Mouse (Mus musculus): ENCODE measurements around the gene Rnaseh2a. TPM values are rescaled to one million over a fixed set of nuclear protein-coding genes. Genes with fewer than 3 reads are reported as not detected.

Gene Rnaseh2a
- 2.5 TPM for polyA plus RNA-seq (2014; fragmentation: Illumina TruSeq; extraction: RNeasy Lipid Tissue Mini Kit (QIAGEN cat#74804); ENCODE audit: low read depth, low replicate concordance)

DNA sequence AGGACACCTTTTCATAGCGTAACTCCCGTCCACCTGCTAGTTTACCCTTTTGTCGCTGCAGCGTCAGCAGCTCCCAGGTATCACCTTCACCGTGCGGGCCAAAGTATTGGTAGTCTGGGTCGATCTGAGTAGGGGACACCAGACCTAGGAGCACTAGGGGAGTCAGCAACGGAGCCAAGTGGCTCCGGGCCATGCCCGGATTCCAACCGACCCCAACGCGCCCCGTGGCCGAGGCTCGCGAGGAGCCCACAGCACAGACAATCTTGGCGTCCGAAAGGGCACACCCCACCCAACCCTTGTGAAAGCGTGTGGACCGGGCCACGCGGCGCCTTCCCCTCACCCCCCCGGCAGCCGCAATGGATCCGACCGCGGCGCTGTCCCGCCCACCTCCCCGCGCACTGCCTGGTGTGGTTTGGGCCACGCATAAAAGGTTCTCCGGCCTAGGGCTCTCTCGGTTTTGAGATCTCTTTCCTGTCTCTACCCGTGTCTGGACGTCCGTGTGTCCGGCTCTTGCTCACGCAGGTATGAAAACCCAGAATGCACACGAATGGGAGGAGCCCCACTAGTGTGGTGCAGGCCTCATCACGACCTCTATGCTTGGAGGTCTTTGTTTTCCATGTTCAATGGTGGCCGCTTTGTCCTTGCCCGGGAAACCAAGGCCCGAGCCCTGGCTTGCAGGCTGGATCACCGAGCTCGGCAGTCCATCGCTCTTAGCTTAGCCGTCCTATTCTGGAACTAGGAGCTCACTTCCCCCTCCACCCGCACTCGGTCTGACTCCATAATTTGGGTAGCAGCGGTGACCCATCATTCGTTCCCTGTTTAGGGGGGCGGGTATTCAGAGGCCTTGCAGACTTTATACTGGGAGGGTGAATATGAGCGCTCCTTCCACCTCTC lies at the start of gene Rnaseh2a, which contains the start of the genes Gm49661 and Prdx2:
Gene Rnaseh2a, minus strand, starts transcription at position 527 of the 894 bp plus-strand sequence.
Gene Gm49661, minus strand, starts transcription at position 193 of the 894 bp plus-strand sequence.
Gene Prdx2, plus strand, starts transcription at position 347 of the 894 bp plus-strand sequence.

DNA sequence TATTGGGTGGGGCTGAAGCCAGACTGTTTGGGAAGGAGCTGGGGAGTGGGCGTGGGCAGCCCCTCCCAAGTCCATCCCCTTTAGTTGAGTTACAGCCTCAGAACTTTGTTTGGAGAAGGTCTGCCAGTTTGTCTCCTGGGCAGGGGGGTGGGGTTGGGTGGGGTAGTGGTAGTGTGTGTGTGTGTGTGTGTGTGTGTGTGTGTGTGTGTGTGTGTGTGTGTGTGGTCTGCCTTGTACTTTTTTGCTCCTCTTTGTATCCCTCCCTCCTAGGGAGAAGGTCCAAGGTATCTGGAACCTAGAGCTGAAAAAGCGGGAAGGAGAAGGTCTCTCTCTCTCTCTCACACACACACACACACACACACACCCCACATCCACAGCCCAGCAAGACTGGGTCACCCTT lies 44.9 kb upstream of the Rnaseh2a start, which contains the start of gene Best2:
Gene Best2, minus strand, starts transcription at position 101 of the 400 bp plus-strand sequence.

DNA sequence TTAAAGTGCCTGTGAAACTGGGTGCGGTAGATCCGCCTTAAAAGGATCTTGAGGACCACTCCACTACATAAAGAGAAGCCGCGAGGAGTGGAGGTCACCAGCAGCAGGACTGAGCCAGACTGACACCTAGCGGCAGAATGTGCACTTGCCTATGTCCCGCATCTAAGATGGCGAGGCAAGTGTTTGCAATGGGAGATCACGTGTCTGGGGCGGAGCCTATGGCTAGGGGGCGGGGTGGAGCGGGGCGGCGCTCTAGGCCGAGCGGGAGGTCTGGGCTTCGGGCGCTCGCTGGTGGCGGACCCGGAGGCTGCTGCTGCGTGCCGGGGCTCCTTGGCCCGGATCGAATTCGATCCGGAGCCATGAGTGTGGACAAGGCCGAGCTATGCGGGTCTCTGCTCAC lies 20.8 kb upstream of the Rnaseh2a start, which contains the start of gene Hook2:
Gene Hook2, plus strand, starts transcription at position 255 of the 400 bp plus-strand sequence.

DNA sequence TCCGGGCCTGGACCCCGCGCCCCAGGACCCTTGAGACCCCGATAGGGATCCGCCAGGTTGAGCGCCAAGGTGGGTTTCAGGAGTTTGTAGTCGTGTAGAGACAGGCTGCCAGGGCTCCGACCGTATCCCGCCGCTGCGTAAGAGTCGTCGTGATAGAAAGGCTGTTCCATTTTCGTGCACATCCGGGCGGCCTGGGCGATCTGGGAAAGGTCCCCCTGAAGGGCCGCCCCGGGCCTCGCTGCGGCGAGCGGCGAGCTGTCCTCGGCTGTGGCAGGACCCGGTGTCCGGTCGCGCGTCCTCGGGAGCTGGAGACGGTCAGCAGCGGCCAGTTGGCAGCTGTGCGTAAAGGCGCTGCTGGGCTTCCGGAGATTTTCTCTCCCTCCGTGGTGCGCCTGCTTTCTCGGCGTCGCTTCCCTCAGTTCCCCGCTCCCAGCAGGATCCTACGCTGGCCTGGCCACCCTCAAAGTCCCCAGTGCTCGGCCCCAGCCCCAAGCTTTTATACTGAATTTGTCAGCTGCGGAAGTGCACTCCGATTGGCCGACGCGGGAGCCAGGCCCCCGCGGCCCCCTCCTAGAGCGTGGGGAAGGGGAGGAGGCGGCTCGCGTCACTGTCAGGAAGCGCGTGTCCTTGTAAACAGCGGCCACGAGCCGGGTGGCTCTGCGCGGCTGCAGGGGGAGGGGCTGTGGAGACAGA lies 8.8 kb upstream of the Rnaseh2a start, which contains the start of gene Junb:
Gene Junb, minus strand, starts transcription at position 471 of the 693 bp plus-strand sequence.

DNA sequence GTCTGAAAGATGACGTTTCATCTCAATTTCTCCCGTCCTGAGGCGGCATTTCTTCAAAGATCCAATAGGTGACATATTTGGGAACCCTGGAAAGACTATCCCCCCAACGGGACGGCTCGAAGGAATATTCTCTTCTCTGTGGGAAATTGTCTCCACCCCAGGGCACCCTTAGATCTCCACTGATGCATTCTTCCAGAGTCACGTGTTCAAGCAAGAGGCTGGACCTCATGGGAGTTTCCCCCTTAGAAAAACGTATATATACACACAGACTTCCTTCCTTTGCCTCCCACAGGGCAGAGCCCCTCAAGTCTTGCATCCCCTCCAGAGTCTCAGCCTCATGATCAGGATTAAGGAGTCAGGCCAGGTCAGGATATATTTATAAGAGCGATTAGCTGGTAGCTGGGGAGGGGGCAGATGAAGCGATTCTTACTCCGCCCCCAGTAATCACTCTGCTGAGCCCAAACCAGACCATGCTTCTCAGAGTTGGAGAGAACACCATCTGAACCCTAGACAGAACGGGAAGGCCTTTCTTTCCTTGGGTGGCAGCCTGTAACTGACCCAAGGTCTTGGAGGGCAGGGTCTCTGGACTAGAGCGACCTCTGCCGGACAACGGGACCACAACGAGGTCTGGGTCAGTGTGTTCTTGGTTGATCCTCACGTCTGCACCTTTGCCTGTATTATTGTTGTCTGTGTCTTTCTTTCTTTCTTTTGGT lies 22.9 kb downstream of the Rnaseh2a start, which contains the start of gene Rtbdn:
Gene Rtbdn, plus strand, starts transcription at position 464 of the 713 bp plus-strand sequence.

DNA sequence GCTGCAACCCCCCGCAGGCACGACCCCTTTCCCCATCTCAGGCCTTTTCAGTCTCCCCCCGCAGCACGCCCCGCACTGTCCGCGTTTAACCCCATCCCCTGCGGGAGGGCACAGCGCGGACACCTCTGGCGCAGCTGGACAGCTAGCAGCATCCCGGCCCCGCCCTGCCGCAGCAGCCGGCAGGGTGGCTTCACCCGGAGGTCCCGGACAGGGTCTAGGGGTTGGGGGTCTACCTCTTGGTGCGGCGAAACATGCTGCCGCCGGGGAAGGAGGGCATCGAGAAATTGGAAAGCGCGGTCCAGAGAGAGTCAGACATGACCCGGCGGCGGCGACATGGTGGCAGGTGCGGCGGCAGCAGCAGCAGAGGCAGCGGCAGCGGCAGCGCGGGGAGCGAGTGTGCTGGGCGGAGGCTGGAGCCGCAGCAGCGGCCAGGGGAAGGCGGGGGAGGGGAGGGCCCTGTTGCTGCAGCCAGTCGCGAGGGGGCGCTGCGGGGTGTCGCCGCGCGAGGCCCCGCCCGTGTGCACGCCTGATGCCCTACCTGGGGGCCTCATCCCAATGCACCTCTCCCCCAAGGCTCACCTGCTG lies 32.5 kb downstream of the Rnaseh2a start, which contains the start of gene Mast1:
Gene Mast1, minus strand, starts transcription at position 398 of the 585 bp plus-strand sequence.

DNA sequence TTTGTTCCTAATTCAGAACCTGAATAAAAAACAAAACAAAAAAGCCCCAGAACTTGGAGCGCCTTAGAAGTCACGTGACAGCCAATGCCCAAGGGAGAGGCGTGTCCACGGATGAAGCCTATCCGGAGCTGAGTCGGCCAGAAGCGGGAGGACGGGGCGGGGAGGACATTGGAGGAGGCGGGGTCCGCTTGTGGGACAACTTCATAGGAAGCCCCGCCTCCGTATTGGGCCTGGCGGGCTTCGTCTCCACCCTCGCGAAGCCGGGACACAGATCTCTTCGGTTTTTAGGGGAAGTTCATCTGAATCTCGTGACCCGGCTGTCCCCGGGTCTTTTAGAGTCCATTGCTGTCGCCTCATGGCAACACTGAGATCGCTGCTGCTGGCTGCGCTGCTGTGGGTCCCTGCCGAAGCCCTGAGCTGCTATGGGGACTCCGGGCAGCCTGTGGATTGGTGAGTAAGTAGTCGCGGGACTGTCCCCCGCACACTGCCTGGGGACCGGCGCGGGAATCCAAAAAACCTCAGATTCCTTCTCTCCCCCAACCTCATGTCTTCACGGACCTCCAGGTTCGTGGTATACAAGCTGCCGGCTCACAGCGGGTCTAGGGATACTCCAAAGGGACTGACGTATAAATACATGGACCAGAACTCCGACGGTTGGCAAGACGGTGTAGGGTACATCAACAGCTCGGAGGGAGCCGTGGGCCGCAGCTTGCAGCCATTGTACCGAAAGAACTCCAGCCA lies 61.0 kb downstream of the Rnaseh2a start, which contains the start of gene Dnase2a:
Gene Dnase2a, plus strand, starts transcription at position 140 of the 741 bp plus-strand sequence.

Other genes with a start within 250 kb of the Rnaseh2a start
- gene G430095P16Rik, start 246.8 kb downstream of the Rnaseh2a start, polyA plus RNA-seq (2014; fragmentation: Illumina TruSeq; extraction: RNeasy Lipid Tissue Mini Kit (QIAGEN cat#74804); ENCODE audit: low read depth, low replicate concordance), result not detected
- 13.6 TPM for gene Nfix, start 169.4 kb downstream of the Rnaseh2a start, polyA plus RNA-seq (2014; fragmentation: Illumina TruSeq; extraction: RNeasy Lipid Tissue Mini Kit (QIAGEN cat#74804); ENCODE audit: low read depth, low replicate concordance)
- 1.3 TPM for gene Dand5, start 146.9 kb downstream of the Rnaseh2a start, polyA plus RNA-seq (2014; fragmentation: Illumina TruSeq; extraction: RNeasy Lipid Tissue Mini Kit (QIAGEN cat#74804); ENCODE audit: low read depth, low replicate concordance)
- 0.74 TPM for gene Gadd45gip1, start 138.2 kb downstream of the Rnaseh2a start, polyA plus RNA-seq (2014; fragmentation: Illumina TruSeq; extraction: RNeasy Lipid Tissue Mini Kit (QIAGEN cat#74804); ENCODE audit: low read depth, low replicate concordance)
- 9.8 TPM for gene Rad23a, start 129.1 kb downstream of the Rnaseh2a start, polyA plus RNA-seq (2014; fragmentation: Illumina TruSeq; extraction: RNeasy Lipid Tissue Mini Kit (QIAGEN cat#74804); ENCODE audit: low read depth, low replicate concordance)
- gene Calr, start 122.8 kb downstream of the Rnaseh2a start, polyA plus RNA-seq (2014; fragmentation: Illumina TruSeq; extraction: RNeasy Lipid Tissue Mini Kit (QIAGEN cat#74804); ENCODE audit: low read depth, low replicate concordance), result 778 TPM
- 2.9 TPM for gene Farsa, start 112.8 kb downstream of the Rnaseh2a start, polyA plus RNA-seq (2014; fragmentation: Illumina TruSeq; extraction: RNeasy Lipid Tissue Mini Kit (QIAGEN cat#74804); ENCODE audit: low read depth, low replicate concordance)
- 1.8 TPM for gene Syce2, start 97.7 kb downstream of the Rnaseh2a start, polyA plus RNA-seq (2014; fragmentation: Illumina TruSeq; extraction: RNeasy Lipid Tissue Mini Kit (QIAGEN cat#74804); ENCODE audit: low read depth, low replicate concordance)
- 511 TPM for gene Gcdh, start 75.8 kb downstream of the Rnaseh2a start, polyA plus RNA-seq (2014; fragmentation: Illumina TruSeq; extraction: RNeasy Lipid Tissue Mini Kit (QIAGEN cat#74804); ENCODE audit: low read depth, low replicate concordance)
- 1.0 TPM for gene Klf1, start 67.8 kb downstream of the Rnaseh2a start, polyA plus RNA-seq (2014; fragmentation: Illumina TruSeq; extraction: RNeasy Lipid Tissue Mini Kit (QIAGEN cat#74804); ENCODE audit: low read depth, low replicate concordance)
- gene Dnase2a, start 61.2 kb downstream of the Rnaseh2a start, polyA plus RNA-seq (2014; fragmentation: Illumina TruSeq; extraction: RNeasy Lipid Tissue Mini Kit (QIAGEN cat#74804); ENCODE audit: low read depth, low replicate concordance), result 9.4 TPM
- gene Mast1, start 32.4 kb downstream of the Rnaseh2a start, polyA plus RNA-seq (2014; fragmentation: Illumina TruSeq; extraction: RNeasy Lipid Tissue Mini Kit (QIAGEN cat#74804); ENCODE audit: low read depth, low replicate concordance), result not detected
- gene Rtbdn, start 22.8 kb downstream of the Rnaseh2a start, polyA plus RNA-seq (2014; fragmentation: Illumina TruSeq; extraction: RNeasy Lipid Tissue Mini Kit (QIAGEN cat#74804); ENCODE audit: low read depth, low replicate concordance), result not detected
- not detected for gene Gm49661, start 334 bp downstream of the Rnaseh2a start, polyA plus RNA-seq (2014; fragmentation: Illumina TruSeq; extraction: RNeasy Lipid Tissue Mini Kit (QIAGEN cat#74804); ENCODE audit: low read depth, low replicate concordance)
- gene Prdx2, start 180 bp downstream of the Rnaseh2a start, polyA plus RNA-seq (2014; fragmentation: Illumina TruSeq; extraction: RNeasy Lipid Tissue Mini Kit (QIAGEN cat#74804); ENCODE audit: low read depth, low replicate concordance), result 42.1 TPM
- 0.50 TPM for gene Junb, start 9.0 kb upstream of the Rnaseh2a start, polyA plus RNA-seq (2014; fragmentation: Illumina TruSeq; extraction: RNeasy Lipid Tissue Mini Kit (QIAGEN cat#74804); ENCODE audit: low read depth, low replicate concordance)
- 4.8 TPM for gene Hook2, start 20.8 kb upstream of the Rnaseh2a start, polyA plus RNA-seq (2014; fragmentation: Illumina TruSeq; extraction: RNeasy Lipid Tissue Mini Kit (QIAGEN cat#74804); ENCODE audit: low read depth, low replicate concordance)
- not detected for gene Best2, start 44.8 kb upstream of the Rnaseh2a start, polyA plus RNA-seq (2014; fragmentation: Illumina TruSeq; extraction: RNeasy Lipid Tissue Mini Kit (QIAGEN cat#74804); ENCODE audit: low read depth, low replicate concordance)
- 7.6 TPM for gene Asna1, start 55.5 kb upstream of the Rnaseh2a start, polyA plus RNA-seq (2014; fragmentation: Illumina TruSeq; extraction: RNeasy Lipid Tissue Mini Kit (QIAGEN cat#74804); ENCODE audit: low read depth, low replicate concordance)
- 16.7 TPM for gene Trir, start 57.1 kb upstream of the Rnaseh2a start, polyA plus RNA-seq (2014; fragmentation: Illumina TruSeq; extraction: RNeasy Lipid Tissue Mini Kit (QIAGEN cat#74804); ENCODE audit: low read depth, low replicate concordance)
- gene Tnpo2, start 67.1 kb upstream of the Rnaseh2a start, polyA plus RNA-seq (2014; fragmentation: Illumina TruSeq; extraction: RNeasy Lipid Tissue Mini Kit (QIAGEN cat#74804); ENCODE audit: low read depth, low replicate concordance), result 5.4 TPM
- 2.5 TPM for gene Fbxw9, start 90.3 kb upstream of the Rnaseh2a start, polyA plus RNA-seq (2014; fragmentation: Illumina TruSeq; extraction: RNeasy Lipid Tissue Mini Kit (QIAGEN cat#74804); ENCODE audit: low read depth, low replicate concordance)
- gene Gm5741, start 98.2 kb upstream of the Rnaseh2a start, polyA plus RNA-seq (2014; fragmentation: Illumina TruSeq; extraction: RNeasy Lipid Tissue Mini Kit (QIAGEN cat#74804); ENCODE audit: low read depth, low replicate concordance), result not detected
- 7.5 TPM for gene Dhps, start 102.0 kb upstream of the Rnaseh2a start, polyA plus RNA-seq (2014; fragmentation: Illumina TruSeq; extraction: RNeasy Lipid Tissue Mini Kit (QIAGEN cat#74804); ENCODE audit: low read depth, low replicate concordance)
- 11.6 TPM for gene Wdr83os, start 111.0 kb upstream of the Rnaseh2a start, polyA plus RNA-seq (2014; fragmentation: Illumina TruSeq; extraction: RNeasy Lipid Tissue Mini Kit (QIAGEN cat#74804); ENCODE audit: low read depth, low replicate concordance)
- 2.8 TPM for gene Wdr83, start 111.5 kb upstream of the Rnaseh2a start, polyA plus RNA-seq (2014; fragmentation: Illumina TruSeq; extraction: RNeasy Lipid Tissue Mini Kit (QIAGEN cat#74804); ENCODE audit: low read depth, low replicate concordance)
- gene Man2b1, start 113.5 kb upstream of the Rnaseh2a start, polyA plus RNA-seq (2014; fragmentation: Illumina TruSeq; extraction: RNeasy Lipid Tissue Mini Kit (QIAGEN cat#74804); ENCODE audit: low read depth, low replicate concordance), result 12.2 TPM
- 1.7 TPM for gene Zfp791, start 153.3 kb upstream of the Rnaseh2a start, polyA plus RNA-seq (2014; fragmentation: Illumina TruSeq; extraction: RNeasy Lipid Tissue Mini Kit (QIAGEN cat#74804); ENCODE audit: low read depth, low replicate concordance)
- gene Cks1brt, start 182.2 kb upstream of the Rnaseh2a start, polyA plus RNA-seq (2014; fragmentation: Illumina TruSeq; extraction: RNeasy Lipid Tissue Mini Kit (QIAGEN cat#74804); ENCODE audit: low read depth, low replicate concordance), result not detected

Measured in liver, adult 10 weeks (tissue).